In genomic region chr4:58195936-58196335, GRCm38 (mm10) we compare ENCODE assay signal across 17 mouse cellular contexts. TPM values are rescaled to one million over a fixed set of nuclear protein-coding genes. Genes with fewer than 3 reads are reported as not detected.
A peak's percentile ranks its signal among the peaks of the same experiment; 100 is the strongest.
DNase-seq lines count a peak whose midpoint lies in the region; ATAC-seq and TF ChIP-seq lines count a peak whose summit lies in the region.
"Had no signal": no experiment of that assay in that cellular context is flagged by ENCODE, and none has a peak within 500 bp of the region (broad histone marks: within the 10 kb centered on the region; RNA-seq: fewer than 3 reads in every experiment).

No protein-coding gene starts in this region.

- no peak overlapping the region for H3K4me3 ChIP-seq in lung, embryonic 14.5 days (ENCODE audit: low read depth, low read length)
- no peak overlapping the region for H3K4me3 ChIP-seq in kidney, embryonic 14.5 days (ENCODE audit: low read length)
- H3K4me3 ChIP-seq in myocyte = no peak overlapping the region
- H3K4me3 ChIP-seq: embryonic facial prominence, embryonic 13.5 days; forebrain, embryonic 10.5 days; heart, adult 2 months; megakaryocyte, embryonic 14.5 days had no signal

- peak; percentile 9 for DNase-seq in cerebellum, adult 11-12 months
- DNase-seq in cerebellum, adult 8-10 months = no peak
- DNase-seq in lung, embryonic 14.5 days = peak; percentile 76
- DNase-seq in lung, postnatal 36 days = no peak
- no peak for DNase-seq in adrenal gland, postnatal 14 days
- no peak for DNase-seq in layer of hippocampus, postnatal 10 days (ENCODE audit: low spot score in 2 of 2)
- DNase-seq: adrenal gland, adult 8-10 months; cerebellum, adult 18-20 months; heart, adult 2 months; layer of hippocampus, adult 9-11 months had no signal

- 0 out of 2 replicates have a peak, but pooled peaks cover 2% of the 10 kb centered on the region for H3K36me3 ChIP-seq in lung, embryonic 14.5 days (ENCODE audit: insufficient read depth)
- H3K36me3 ChIP-seq in kidney, embryonic 14.5 days (ENCODE audit: control insufficient read depth, insufficient read depth, low read length) = no peaks in the 10 kb centered on the region
- no peaks in the 10 kb centered on the region for H3K36me3 ChIP-seq in myocyte (ENCODE audit: control insufficient read depth, insufficient read depth)
- H3K36me3 ChIP-seq: forebrain, embryonic 10.5 days had no signal

- ATAC-seq in lung, embryonic 14.5 days (ENCODE audit: insufficient read depth) = no peak
- 0 out of 2 replicates have a peak, but pooled peaks have one; percentile 32 for ATAC-seq in kidney, embryonic 14.5 days (ENCODE audit: low FRiP score, low TSS enrichment)
- ATAC-seq: intestine, postnatal 0 days had no signal

- no peak overlapping the region for H3K9ac ChIP-seq in lung, embryonic 14.5 days
- H3K9ac ChIP-seq in kidney, embryonic 14.5 days (ENCODE audit: low read depth, low read length) = no peak overlapping the region
- H3K9ac ChIP-seq: embryonic facial prominence, embryonic 13.5 days had no signal

- no peak for TF ChIP-seq POLR2A in myocyte (IDR thresholded peaks at IDR 0.05; ENCODE audit: insufficient read length, low read depth)

- no peaks in the 10 kb centered on the region for H3K79me2 ChIP-seq in myocyte (ENCODE audit: control insufficient read depth, insufficient read depth)

- H3ac ChIP-seq in myocyte (ENCODE audit: control insufficient read depth, insufficient read length) = no peak overlapping the region

- H3K4me2 ChIP-seq in lung, embryonic 14.5 days = no peak overlapping the region
- no peak overlapping the region for H3K4me2 ChIP-seq in kidney, embryonic 14.5 days (replicated peaks; ENCODE audit: low read depth, low read length)
- no peak overlapping the region for H3K4me2 ChIP-seq in myocyte (ENCODE audit: low read depth)
- H3K4me2 ChIP-seq: embryonic facial prominence, embryonic 13.5 days had no signal

- no peak for TF ChIP-seq CTCF in lung, embryonic 14.5 days (IDR thresholded peaks at IDR 0.05; ENCODE audit: low read depth)

- no peak overlapping the region for H3K27ac ChIP-seq in lung, embryonic 14.5 days (ENCODE audit: low read depth)
- H3K27ac ChIP-seq in kidney, embryonic 14.5 days (ENCODE audit: low read depth, low read length) = no peak overlapping the region
- H3K27ac ChIP-seq: embryonic facial prominence, embryonic 13.5 days; forebrain, embryonic 10.5 days; heart, adult 2 months had no signal

- no peaks in the 10 kb centered on the region for H3K27me3 ChIP-seq in lung, embryonic 14.5 days (ENCODE audit: insufficient read depth, low read length)
- no peaks in the 10 kb centered on the region for H3K27me3 ChIP-seq in kidney, embryonic 14.5 days (ENCODE audit: control insufficient read depth, insufficient read depth, low read length)
- no peaks in the 10 kb centered on the region for H3K27me3 ChIP-seq in myocyte (ENCODE audit: control insufficient read depth, insufficient read depth, insufficient read length)
- H3K27me3 ChIP-seq: CH12.LX; embryonic facial prominence, embryonic 13.5 days; megakaryocyte, embryonic 14.5 days had no signal

- H3K9me3 ChIP-seq in lung, embryonic 14.5 days (ENCODE audit: low read depth, low read length) = peaks cover 7% of the 10 kb centered on the region; the same call in 1 of the 2 replicates
- peaks cover 12% of the 10 kb centered on the region for H3K9me3 ChIP-seq in kidney, embryonic 14.5 days (ENCODE audit: control insufficient read depth, low read length)
- H3K9me3 ChIP-seq: forebrain, embryonic 10.5 days had no signal

- peaks cover 5% of the 10 kb centered on the region; the same call in 1 of the 2 replicates for H3K4me1 ChIP-seq in lung, embryonic 14.5 days (ENCODE audit: insufficient read depth)
- no peaks in the 10 kb centered on the region for H3K4me1 ChIP-seq in kidney, embryonic 14.5 days (ENCODE audit: control insufficient read depth, insufficient read depth, low read length)
- H3K4me1 ChIP-seq: megakaryocyte, embryonic 14.5 days had no signal

- 73% methylated on average over 2 of the region's 2 CpGs for WGBS in lung, embryonic 14.5 days
- WGBS in kidney, embryonic 14.5 days = 87% methylated on average over 2 of the region's 2 CpGs

TF ChIP-seq in myocyte, 11 proteins besides CTCF, POLR2A, EP300 and RAD21:
- TF ChIP-seq TCF3 (IDR thresholded peaks at IDR 0.05; ENCODE audit: insufficient read length, low read depth) = no peak
- TF ChIP-seq MYOG (IDR thresholded peaks at IDR 0.05; ENCODE audit: control insufficient read depth in 1 of 3, insufficient read depth in 1 of 3, insufficient read length in 2 of 3, low read depth in 2 of 3) = no peak
- TF ChIP-seq POLR2AphosphoS2 (IDR thresholded peaks at IDR 0.05; ENCODE audit: insufficient read length, low read depth) = no peak
- no peak for TF ChIP-seq TCF12 (IDR thresholded peaks at IDR 0.05; ENCODE audit: insufficient read depth, poor library complexity, severe bottlenecking)
- no peak for TF ChIP-seq MAX (IDR thresholded peaks at IDR 0.05; ENCODE audit: low read depth)
- no peak for TF ChIP-seq USF1 (IDR thresholded peaks at IDR 0.05; ENCODE audit: low read depth)
- TF ChIP-seq E2F4 (IDR thresholded peaks at IDR 0.05; ENCODE audit: insufficient read depth) = no peak
- TF ChIP-seq REST (IDR thresholded peaks at IDR 0.05; ENCODE audit: insufficient read depth, insufficient read length) = no peak
- peak in 2 of 3 experiments; percentile 47 to 49 for TF ChIP-seq MYOD1 (IDR thresholded peaks at IDR 0.05; ENCODE audit: control insufficient read depth in 1 of 3, insufficient read length in 2 of 3, low read depth in 2 of 3)

RNA-seq across cellular contexts. Expression of gene Svep1, which starts 10.7 kb away (rescaled TPM):
- 16.4 and 17.6 TPM in 2 replicates for polyA plus RNA-seq in lung, embryonic 14.5 days (2014; fragmentation: Nextera tagmentation; extraction: Ambion mirVana)
- polyA plus RNA-seq in kidney, embryonic 14.5 days (2014; fragmentation: Nextera tagmentation; extraction: Ambion mirVana) = 2.4 and 4.2 TPM in 2 replicates
- polyA plus RNA-seq in myocyte (2012; fragmentation: generic; extraction: Trizol) = 0.08 TPM
- 13.6 and 14.0 TPM in 2 replicates for total RNA-seq in adrenal gland, postnatal 14 days (2021)
- total RNA-seq in layer of hippocampus, postnatal 10 days (2021) = 1 to 10 TPM; 1.7 TPM
- total RNA-seq: CH12.LX had no signal

Comparison
In these comparisons a context has a peak if more than half of its experiments do, and no peak if none do; other contexts are left out.
1. DNase-seq: peak in cerebellum, adult 11-12 months (single experiment) and lung, embryonic 14.5 days (single experiment); none in cerebellum, adult 8-10 months (single experiment), lung, postnatal 36 days (single experiment), adrenal gland, postnatal 14 days (single experiment) and layer of hippocampus, postnatal 10 days (0 of 2).